Mouse (Mus musculus) liver, embryonic 16.5 days (tissue): ENCODE results near the gene Rnf212. TPM values are rescaled to one million over a fixed set of nuclear protein-coding genes. Genes with fewer than 3 reads are reported as not detected.

Experiments used
- ATAC-seq: fragments of 200-750 bp; cut with Nextera tagmentation; 2 replicates; pipeline ENCODE4 v1.8.0; 2017; ENCODE audit warnings: low read depth, mild to moderate bottlenecking, moderate number of reproducible peaks, moderate library complexity
- H3K27ac ChIP-seq: fragments of 300-500 bp; sonication (generic); 2 replicates; pipeline ENCODE4 v1.5.1; 2014; ENCODE audit warnings: mild to moderate bottlenecking, low read length
- H3K27me3 ChIP-seq: fragments of 300-500 bp; sonication (generic); 2 replicates; pipeline ENCODE4 v1.6.1; 2014; ENCODE audit warnings: low read depth, low read length, mixed read lengths; ENCODE audit not compliant: control insufficient read depth, insufficient read depth
- H3K36me3 ChIP-seq: fragments of 300-500 bp; sonication (generic); 2 replicates; pipeline ENCODE4 v1.6.1; 2014; ENCODE audit warnings: mild to moderate bottlenecking; ENCODE audit not compliant: control insufficient read depth, insufficient read depth
- H3K4me1 ChIP-seq: fragments of 300-500 bp; sonication (generic); 2 replicates; pipeline ENCODE4 v1.6.1; 2014; ENCODE audit warnings: low read depth, low read length, mixed read lengths; ENCODE audit not compliant: control insufficient read depth
- H3K4me2 ChIP-seq: fragments of 300-500 bp; sonication (generic); 2 replicates; pipeline ENCODE4 v1.6.1; 2014; ENCODE audit warnings: low read depth, low read length, mixed read lengths
- H3K4me3 ChIP-seq: fragments of 300-500 bp; sonication (generic); 2 replicates; pipeline ENCODE4 v1.5.1; 2014; ENCODE audit warnings: low read depth, mild to moderate bottlenecking, low read length
- H3K9ac ChIP-seq: fragments of 300-500 bp; sonication (generic); 2 replicates; pipeline ENCODE4 v1.6.1; 2014; ENCODE audit warnings: low read depth, low read length
- H3K9me3 ChIP-seq: fragments of 300-500 bp; sonication (generic); replicated peaks from 2 replicates; pipeline ENCODE4 v1.6.1; 2016; ENCODE audit warnings: low read length; ENCODE audit not compliant: control insufficient read depth
- WGBS: fragments of 180-500 bp; shearing (Covaris S2); extraction: QIAGEN DNeasy Blood & Tissue Kit; methylation state at CpG from one replicate; pipeline ENCODE4 v1.1.7; 2014; ENCODE audit not compliant: insufficient replicate concordance; 5-methylcytosine and 5-hydroxymethylcytosine counted together
- polyA plus RNA-seq: library from polyadenylated mRNA; unstranded; fragments of >200 nt; fragmentation: Nextera tagmentation; extraction: Ambion mirVana; gene quantifications from 2 replicates; pipeline ENCODE4 v1.2.1, GENCODE M21; 2015

Gene Rnf212
- polyA plus RNA-seq, 1 experiment from 2014 or later, result 2.3 TPM

DNA sequence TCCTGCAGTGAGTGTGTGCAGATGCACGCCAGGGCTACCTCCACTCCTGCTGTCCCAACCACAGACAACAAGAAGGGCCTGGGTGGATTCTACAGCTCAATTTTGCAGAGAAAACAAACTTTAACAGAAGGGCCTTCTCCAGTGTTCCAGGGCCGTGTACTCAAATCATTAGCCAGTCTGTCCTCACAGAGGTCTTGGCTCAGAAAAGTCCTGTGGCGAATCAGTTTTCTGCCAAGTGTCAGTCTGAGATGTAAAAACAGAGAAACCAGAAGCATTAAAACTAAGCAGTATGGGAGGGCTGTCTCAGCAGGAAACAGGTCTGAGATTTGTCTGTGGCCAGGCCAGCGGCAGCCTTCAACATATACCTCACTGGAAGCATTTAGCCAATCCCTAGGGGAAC is 56.7 kb downstream of the Rnf212 start:
- H3K27ac ChIP-seq, result no peak overlapping the region
- H3K4me2 ChIP-seq, result no peak overlapping the region

GRCm38 (mm10) chr5:108715974-108716373 is 58.8 kb downstream of the Rnf212 start:
- no peak overlapping the region for H3K9ac ChIP-seq
- ATAC-seq, result no peak
- no peak overlapping the region for H3K4me2 ChIP-seq
- H3K27ac ChIP-seq, result no peak overlapping the region
- H3K4me1 ChIP-seq, result no peaks in the 10 kb centered on the region
- H3K9me3 ChIP-seq, result no peaks in the 10 kb centered on the region
- H3K36me3 ChIP-seq, result no peaks in the 10 kb centered on the region
- no peaks in the 10 kb centered on the region for H3K27me3 ChIP-seq
- WGBS, result 59% methylated on average over 1 of the region's 1 CpGs
- no peak overlapping the region for H3K4me3 ChIP-seq

More for the DNA sequence above, 56.7 kb downstream of the Rnf212 start:
- no peak for ATAC-seq
- 49% methylated on average over 4 of the region's 4 CpGs for WGBS
- Histone ChIP-seq H3K9me3 (no peaks in the 10 kb centered on the region), H3K4me1 (no peaks in the 10 kb centered on the region), H3K36me3 (no peaks in the 10 kb centered on the region), H3K27me3 (no peaks in the 10 kb centered on the region), H3K4me3 (no peak overlapping the region), H3K9ac (no peak overlapping the region)

- Histone ChIP-seq H3K4me1 (peaks cover 2% of the 10 kb centered on the region), H3K4me2 (no peak overlapping the region), H3K36me3 (no peaks in the 10 kb centered on the region), H3K4me3 (no peak overlapping the region), H3K27me3 (no peaks in the 10 kb centered on the region), H3K9ac (no peak overlapping the region), H3K27ac (no peak overlapping the region), H3K9me3 (no peaks in the 10 kb centered on the region)
- WGBS, result 48% methylated on average over 6 of the region's 6 CpGs
- ATAC-seq, result no peak
These were observed 60.6 kb downstream of the Rnf212 start for GRCm38 (mm10) chr5:108714149-108714548.

DNA sequence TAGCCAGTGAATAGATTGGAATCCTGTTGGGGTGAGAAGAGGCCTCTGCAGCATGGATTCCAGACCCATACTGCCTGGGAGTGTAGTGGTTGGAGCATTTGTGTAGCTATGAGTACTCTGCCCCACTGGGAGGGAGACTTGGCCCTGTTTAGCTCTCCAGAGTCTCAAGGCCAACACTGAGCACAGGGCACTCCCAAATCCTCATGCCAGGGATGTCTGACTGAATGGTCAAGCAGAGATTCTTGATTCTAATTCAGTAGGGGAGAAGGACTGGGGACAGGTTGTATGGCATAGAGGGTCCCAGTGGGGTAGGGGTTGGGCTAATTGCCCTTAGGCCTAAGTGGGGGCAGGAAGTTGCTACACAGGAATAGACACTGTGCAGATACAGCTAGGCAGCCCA is 61.1 kb downstream of the Rnf212 start:
- H3K27me3 ChIP-seq, result no peaks in the 10 kb centered on the region
- no peak overlapping the region for H3K4me2 ChIP-seq
- H3K4me3 ChIP-seq, result no peak overlapping the region
- H3K9ac ChIP-seq, result no peak overlapping the region
- ATAC-seq, result no peak
- no peaks in the 10 kb centered on the region for H3K9me3 ChIP-seq
- peaks cover 7% of the 10 kb centered on the region for H3K4me1 ChIP-seq
- no peaks in the 10 kb centered on the region for H3K36me3 ChIP-seq
- H3K27ac ChIP-seq, result no peak overlapping the region

DNA sequence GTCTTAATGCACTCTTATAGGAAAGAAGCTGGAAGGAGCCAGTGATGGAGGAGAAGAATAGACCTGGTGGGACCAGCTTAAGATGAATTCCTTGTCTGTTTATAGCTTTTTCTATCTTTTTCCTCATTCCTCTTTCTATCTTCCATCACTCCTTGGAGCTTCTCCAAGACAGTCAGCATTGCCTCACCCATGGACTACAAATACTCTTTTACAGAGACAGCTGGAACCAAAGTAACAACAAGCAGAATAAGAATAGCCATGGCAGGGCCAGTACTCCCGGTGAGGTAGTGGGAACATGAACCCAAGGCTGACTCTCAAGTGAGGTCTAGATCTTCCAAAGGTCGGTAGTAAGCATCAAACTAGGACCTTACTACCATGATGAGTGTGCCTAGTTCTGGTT is 61.7 kb downstream of the Rnf212 start:
- H3K27ac ChIP-seq, result no peak overlapping the region
- H3K4me3 ChIP-seq, result no peak overlapping the region
- 62% methylated on average over 2 of the region's 2 CpGs for WGBS
- no peak overlapping the region for H3K4me2 ChIP-seq
- no peaks in the 10 kb centered on the region for H3K27me3 ChIP-seq
- H3K9ac ChIP-seq, result no peak overlapping the region
- no peaks in the 10 kb centered on the region for H3K36me3 ChIP-seq
- H3K4me1 ChIP-seq, result peaks cover 13% of the 10 kb centered on the region
- no peak for ATAC-seq
- H3K9me3 ChIP-seq, result no peaks in the 10 kb centered on the region

GRCm38 (mm10) chr5:108711968-108712367 is 62.8 kb downstream of the Rnf212 start:
- WGBS, result 55% methylated on average over 6 of the region's 6 CpGs

GRCm38 (mm10) chr5:108708981-108709731 is 65.6 kb downstream of the Rnf212 start:
- H3K4me3 ChIP-seq, result no peak overlapping the region
- peaks cover 22% of the 10 kb centered on the region for H3K4me1 ChIP-seq
- ATAC-seq, result peak; percentile 20; the same call in 1 of the 2 replicates
- H3K27ac ChIP-seq, result no peak overlapping the region
- H3K9ac ChIP-seq, result no peak overlapping the region
- H3K27me3 ChIP-seq, result no peaks in the 10 kb centered on the region
- 48% methylated on average over 6 of the region's 6 CpGs for WGBS
- no peak overlapping the region for H3K4me2 ChIP-seq
- peaks cover 4% of the 10 kb centered on the region for H3K36me3 ChIP-seq
- H3K9me3 ChIP-seq, result no peaks in the 10 kb centered on the region

More at GRCm38 (mm10) chr5:108711968-108712367, 62.8 kb downstream of the Rnf212 start:
- Histone ChIP-seq H3K36me3 (no peaks in the 10 kb centered on the region), H3K9ac (no peak overlapping the region), H3K9me3 (no peaks in the 10 kb centered on the region), H3K4me3 (no peak overlapping the region), H3K4me1 (peaks cover 22% of the 10 kb centered on the region), H3K27ac (no peak overlapping the region), H3K4me2 (no peak overlapping the region), H3K27me3 (no peaks in the 10 kb centered on the region)
- ATAC-seq, result no peak

DNA sequence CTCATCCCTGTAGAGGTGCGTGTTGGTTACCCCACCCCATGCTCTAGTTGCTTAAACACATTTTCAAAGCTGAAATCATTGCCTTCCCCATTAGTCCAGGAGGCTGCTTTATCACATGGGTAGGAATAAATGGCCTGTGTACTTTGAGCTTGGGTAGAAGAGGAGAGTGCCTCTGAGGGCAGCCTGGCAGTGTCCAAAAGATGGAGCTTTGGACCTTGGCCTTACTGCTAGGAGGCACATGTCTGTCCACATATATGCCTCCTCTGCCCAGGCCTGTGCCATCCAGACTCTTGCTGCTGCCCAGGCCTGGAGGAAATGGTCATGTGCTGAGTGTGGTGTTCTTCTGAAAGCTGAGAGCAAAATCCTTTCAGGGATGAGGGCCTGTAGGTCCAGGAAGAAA is 66.4 kb downstream of the Rnf212 start:
- Histone ChIP-seq H3K4me2 (no peak overlapping the region), H3K4me3 (no peak overlapping the region), H3K4me1 (peaks cover 22% of the 10 kb centered on the region), H3K27ac (peak overlapping the region; percentile 34; the same call in 1 of the 2 replicates), H3K36me3 (peaks cover 4% of the 10 kb centered on the region), H3K9me3 (no peaks in the 10 kb centered on the region), H3K27me3 (no peaks in the 10 kb centered on the region), H3K9ac (no peak overlapping the region)
- WGBS, result 86% methylated on average over 1 of the region's 1 CpGs
- no peak for ATAC-seq

GRCm38 (mm10) chr5:108707758-108708157 is 67.0 kb downstream of the Rnf212 start:
- Histone ChIP-seq H3K27me3 (no peaks in the 10 kb centered on the region), H3K9me3 (no peaks in the 10 kb centered on the region), H3K4me1 (peaks cover 22% of the 10 kb centered on the region), H3K4me2 (0 out of 2 replicates have a peak overlapping the region, but pooled peaks have one; percentile 17), H3K27ac (no peak overlapping the region), H3K9ac (no peak overlapping the region), H3K36me3 (peaks cover 4% of the 10 kb centered on the region), H3K4me3 (no peak overlapping the region)
- 29% methylated on average over 2 of the region's 2 CpGs for WGBS
- peak; percentile 72 for ATAC-seq
